Mouse (Mus musculus) neural tube, embryonic 12.5 days (tissue): ENCODE measurements around the gene 2310009B15Rik. TPM values are rescaled to one million over a fixed set of nuclear protein-coding genes. Genes with fewer than 3 reads are reported as not detected.

ENCODE experiments used
- ATAC-seq: fragments of 200-750 bp; cut with Nextera tagmentation; 2 replicates; pipeline ENCODE4 v1.8.0; 2017; ENCODE audit warnings: low read depth, mild to moderate bottlenecking, moderate TSS enrichment, moderate library complexity; ENCODE audit not compliant: low FRiP score
- H3K27ac ChIP-seq: fragments of 300-500 bp; sonication (generic); 2 replicates; pipeline ENCODE4 v1.5.1; 2016
- H3K27me3 ChIP-seq: fragments of 300-500 bp; sonication (generic); replicated peaks from 2 replicates; pipeline ENCODE4 v1.6.1; 2016; ENCODE audit warnings: mild to moderate bottlenecking
- H3K36me3 ChIP-seq: fragments of 300-500 bp; sonication (generic); 2 replicates; pipeline ENCODE4 v1.6.1; 2016; ENCODE audit warnings: mild to moderate bottlenecking
- H3K4me1 ChIP-seq: fragments of 300-500 bp; sonication (generic); 2 replicates; pipeline ENCODE4 v1.6.1; 2016
- H3K4me2 ChIP-seq: fragments of 300-500 bp; sonication (generic); replicated peaks from 2 replicates; pipeline ENCODE4 v1.6.1; 2016; ENCODE audit warnings: mild to moderate bottlenecking
- H3K4me3 ChIP-seq: fragments of 300-500 bp; sonication (generic); 2 replicates; pipeline ENCODE4 v1.5.1; 2016
- H3K9ac ChIP-seq: fragments of 300-500 bp; sonication (generic); 2 replicates; pipeline ENCODE4 v1.6.1; 2016; ENCODE audit warnings: mild to moderate bottlenecking
- H3K9me3 ChIP-seq: fragments of 300-500 bp; sonication (generic); 2 replicates; pipeline ENCODE4 v1.6.1; 2016; ENCODE audit warnings: mild to moderate bottlenecking
- WGBS: fragments of 180-500 bp; shearing (Covaris S2); methylation state at CpG from one replicate; pipeline ENCODE4 v1.1.7; 2016; 5-methylcytosine and 5-hydroxymethylcytosine counted together
- polyA plus RNA-seq: library from polyadenylated mRNA; unstranded; fragments of >200 nt; fragmentation: Nextera tagmentation; extraction: Ambion mirVana; gene quantifications from 2 replicates; pipeline ENCODE4 v1.2.1, GENCODE M21; 2016

The 2310009B15Rik gene
- polyA plus RNA-seq, 1 experiment from 2014 or later, result 37.3 TPM

- H3K27me3 ChIP-seq, result peaks cover 85% of the 10 kb centered on the region
- H3K36me3 ChIP-seq, result no peaks in the 10 kb centered on the region
- 4% methylated on average over 25 of the region's 25 CpGs for WGBS
- no peak overlapping the region; the same call in 1 of the 2 replicates for H3K9ac ChIP-seq
- H3K4me1 ChIP-seq, result peaks cover 34% of the 10 kb centered on the region
- H3K4me2 ChIP-seq, result peak overlapping the region; percentile 61
- H3K9me3 ChIP-seq, result no peaks in the 10 kb centered on the region
- H3K27ac ChIP-seq, result no peak overlapping the region
- no peak for ATAC-seq
- H3K4me3 ChIP-seq, result peak overlapping the region; percentile 34
These were observed 16.0 kb downstream of the 2310009B15Rik start for GRCm38 (mm10) chr1:138840440-138841305.

- Histone ChIP-seq H3K4me1 (peaks cover 34% of the 10 kb centered on the region), H3K27ac (no peak overlapping the region), H3K27me3 (peaks cover 83% of the 10 kb centered on the region), H3K4me3 (peak overlapping the region; percentile 11; the same call in 1 of the 2 replicates), H3K36me3 (no peaks in the 10 kb centered on the region), H3K4me2 (no peak overlapping the region), H3K9ac (no peak overlapping the region), H3K9me3 (no peaks in the 10 kb centered on the region)
- no peak for ATAC-seq
- WGBS, result 4% methylated on average over 16 of the region's 16 CpGs
These were observed 16.7 kb downstream of the 2310009B15Rik start for GRCm38 (mm10) chr1:138839809-138840430.

- H3K9me3 ChIP-seq, result no peaks in the 10 kb centered on the region
- no peak for ATAC-seq
- H3K4me1 ChIP-seq, result peaks cover 33% of the 10 kb centered on the region
- no peak overlapping the region for H3K9ac ChIP-seq
- 2% methylated on average over 2 of the region's 2 CpGs for WGBS
- no peak overlapping the region for H3K4me2 ChIP-seq
- H3K36me3 ChIP-seq, result no peaks in the 10 kb centered on the region
- peak overlapping the region; percentile 5; the same call in 1 of the 2 replicates for H3K4me3 ChIP-seq
- no peak overlapping the region for H3K27ac ChIP-seq
- H3K27me3 ChIP-seq, result peaks cover 82% of the 10 kb centered on the region
These were observed 17.4 kb downstream of the 2310009B15Rik start for GRCm38 (mm10) chr1:138839291-138839690.

- Histone ChIP-seq H3K9ac (no peak overlapping the region), H3K4me3 (peak overlapping the region; percentile 18; the same call in 1 of the 2 replicates), H3K9me3 (no peaks in the 10 kb centered on the region), H3K27me3 (peaks cover 82% of the 10 kb centered on the region), H3K4me2 (peak overlapping the region; percentile 44), H3K36me3 (no peaks in the 10 kb centered on the region), H3K27ac (no peak overlapping the region), H3K4me1 (peaks cover 22% of the 10 kb centered on the region)
- WGBS, result 9% methylated on average over 27 of the region's 27 CpGs
- ATAC-seq, result 0 out of 2 replicates have a peak, but pooled peaks have one; percentile 22
These were observed 18.6 kb downstream of the 2310009B15Rik start for GRCm38 (mm10) chr1:138837786-138838743.

DNA sequence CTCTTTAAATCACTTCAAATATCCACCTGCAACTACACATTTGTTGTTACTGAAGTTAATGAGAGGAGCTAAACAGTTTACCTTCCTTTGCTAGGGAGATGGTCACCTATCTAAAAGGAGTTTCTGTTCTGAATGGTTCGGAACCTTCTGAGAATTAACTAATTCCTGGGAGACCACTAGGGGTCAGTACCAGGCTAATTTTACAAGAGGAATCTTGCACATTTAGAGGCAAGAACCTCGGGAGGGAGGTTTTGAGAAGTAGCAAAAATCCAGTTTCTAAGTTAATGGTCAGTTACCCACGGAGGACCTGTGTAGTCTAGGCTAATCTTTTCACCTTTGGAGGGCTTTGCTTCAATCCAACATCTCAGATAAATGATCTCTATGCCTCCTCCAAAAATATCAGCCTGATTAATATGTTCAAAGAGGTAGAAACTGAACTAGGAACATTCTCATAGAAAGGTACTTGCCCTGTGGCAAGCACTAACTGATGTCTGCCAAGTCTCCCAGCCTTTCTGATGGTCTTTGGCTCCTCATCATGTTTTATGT is 21.2 kb downstream of the 2310009B15Rik start:
- Histone ChIP-seq H3K36me3 (no peaks in the 10 kb centered on the region), H3K27me3 (peaks cover 77% of the 10 kb centered on the region), H3K9ac (no peak overlapping the region), H3K4me3 (no peak overlapping the region), H3K4me2 (no peak overlapping the region), H3K9me3 (no peaks in the 10 kb centered on the region), H3K4me1 (0 out of 2 replicates have a peak, but pooled peaks cover 7% of the 10 kb centered on the region), H3K27ac (no peak overlapping the region)
- ATAC-seq, result no peak
- 2% methylated on average over 3 of the region's 3 CpGs for WGBS

DNA sequence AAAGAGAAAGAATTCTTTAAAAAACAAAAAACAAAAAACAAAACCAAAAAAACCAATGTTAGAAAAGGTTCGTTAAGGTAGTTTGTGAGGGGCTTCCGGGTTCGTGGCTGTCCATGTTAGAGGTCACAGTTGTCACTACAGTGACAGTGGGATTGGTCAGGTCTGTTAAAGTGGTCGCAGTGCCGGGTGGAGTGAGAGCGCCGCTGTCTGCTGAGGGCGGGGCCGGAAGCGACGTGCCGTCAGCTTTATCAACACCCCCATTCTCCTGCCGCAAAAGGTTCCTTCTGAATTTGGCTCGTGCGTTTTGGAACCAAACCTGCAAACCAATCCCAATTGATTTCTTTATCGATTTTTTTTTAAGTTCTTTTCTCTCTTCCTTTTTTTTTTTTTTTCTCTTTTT is 25.3 kb downstream of the 2310009B15Rik start:
- H3K27me3 ChIP-seq, result peaks cover 43% of the 10 kb centered on the region

DNA sequence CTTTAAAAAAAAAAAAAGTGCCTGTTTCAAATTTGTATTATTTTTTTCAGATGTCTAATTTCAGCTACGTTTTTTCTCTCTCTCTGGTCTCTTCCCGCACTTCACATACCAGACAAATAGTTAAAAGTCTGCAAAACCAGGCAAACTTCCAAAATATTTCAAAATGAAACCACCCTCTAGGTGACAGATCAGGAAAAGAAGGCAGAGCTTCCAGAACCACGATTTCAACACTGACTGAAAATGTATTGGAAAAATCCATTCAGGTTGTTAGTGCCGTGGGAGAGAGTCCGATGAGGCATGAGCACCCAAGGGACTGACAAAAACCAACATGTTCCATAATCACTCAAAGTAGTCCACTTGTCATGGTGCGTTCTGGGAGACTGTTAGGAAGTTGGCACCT is 29.8 kb downstream of the 2310009B15Rik start:
- Histone ChIP-seq H3K27ac (no peak overlapping the region), H3K4me3 (no peak overlapping the region), H3K4me1 (no peaks in the 10 kb centered on the region), H3K27me3 (peaks cover 1% of the 10 kb centered on the region), H3K9me3 (no peaks in the 10 kb centered on the region), H3K4me2 (no peak overlapping the region), H3K9ac (no peak overlapping the region), H3K36me3 (no peaks in the 10 kb centered on the region)
- no peak for ATAC-seq
- WGBS, result 75% methylated on average over 6 of the region's 6 CpGs

More for the DNA sequence above, 25.3 kb downstream of the 2310009B15Rik start:
- under 1% methylated on average over 16 of the region's 16 CpGs for WGBS
- H3K9ac ChIP-seq, result no peak overlapping the region
- H3K36me3 ChIP-seq, result no peaks in the 10 kb centered on the region
- H3K4me3 ChIP-seq, result no peak overlapping the region
- H3K9me3 ChIP-seq, result no peaks in the 10 kb centered on the region
- no peak overlapping the region for H3K27ac ChIP-seq
- no peak for ATAC-seq
- H3K4me1 ChIP-seq, result no peaks in the 10 kb centered on the region
- H3K4me2 ChIP-seq, result peak overlapping the region; percentile 54

DNA sequence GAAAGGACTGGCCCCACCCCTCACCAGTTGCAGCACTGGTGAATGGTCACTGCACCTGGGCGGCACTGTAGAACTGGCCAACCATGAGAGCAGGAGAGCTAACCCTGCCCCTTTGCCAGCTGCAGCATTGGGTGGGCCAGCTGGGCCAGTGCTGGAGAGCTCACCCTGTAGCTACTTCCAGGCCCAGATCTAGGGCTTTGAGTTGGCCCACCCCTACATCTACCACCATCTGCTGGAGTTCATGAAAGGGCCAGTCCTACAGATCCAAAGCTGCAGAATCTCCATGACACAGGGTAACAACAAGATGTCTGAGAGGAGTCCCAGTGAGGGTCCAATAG is 33.7 kb downstream of the 2310009B15Rik start:
- Histone ChIP-seq H3K4me1 (no peaks in the 10 kb centered on the region), H3K9ac (no peak overlapping the region), H3K4me3 (no peak overlapping the region), H3K27ac (no peak overlapping the region), H3K27me3 (no peaks in the 10 kb centered on the region), H3K9me3 (no peaks in the 10 kb centered on the region), H3K4me2 (no peak overlapping the region), H3K36me3 (no peaks in the 10 kb centered on the region)
- no peak for ATAC-seq
- 93% methylated on average over 1 of the region's 1 CpGs for WGBS

DNA sequence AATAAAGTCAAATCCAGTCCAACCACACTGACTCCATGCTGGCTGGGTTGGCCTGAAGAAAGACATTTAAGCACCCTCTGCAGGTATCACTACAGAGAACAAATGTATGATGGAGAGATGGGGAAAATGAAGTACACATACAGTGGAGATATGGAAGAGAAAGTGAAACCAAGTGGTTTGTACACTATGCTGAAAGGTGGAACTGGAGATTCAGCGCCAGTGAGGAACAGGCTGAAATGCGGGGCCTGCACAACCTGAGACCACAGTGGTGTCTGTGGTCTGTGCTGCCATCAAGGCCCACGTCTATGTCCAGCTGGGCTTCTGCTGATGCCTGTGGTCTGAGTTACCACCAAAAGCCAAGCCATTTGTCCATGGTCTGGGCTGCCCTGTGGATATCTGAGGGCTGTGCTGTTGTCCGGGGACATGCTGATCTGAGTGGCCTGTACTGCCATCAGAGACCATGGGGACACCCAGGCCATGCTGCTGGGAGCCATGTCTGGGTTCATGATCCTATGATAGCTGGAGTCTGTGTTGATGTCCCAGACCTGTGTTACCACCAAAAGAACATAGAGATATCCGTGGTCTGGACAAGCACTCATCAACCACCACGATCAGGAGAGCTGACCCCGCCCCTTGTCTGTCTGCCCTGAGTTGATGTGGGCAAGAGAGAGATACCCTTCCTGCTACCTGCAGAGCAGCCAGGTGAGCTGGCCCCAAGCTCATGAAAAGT is 34.2 kb downstream of the 2310009B15Rik start:
- no peak overlapping the region for H3K4me2 ChIP-seq
- H3K9ac ChIP-seq, result no peak overlapping the region
- ATAC-seq, result no peak
- WGBS, result 90% methylated on average over 7 of the region's 7 CpGs
- H3K4me3 ChIP-seq, result no peak overlapping the region
- H3K4me1 ChIP-seq, result no peaks in the 10 kb centered on the region
- no peak overlapping the region for H3K27ac ChIP-seq
- no peaks in the 10 kb centered on the region for H3K36me3 ChIP-seq
- H3K27me3 ChIP-seq, result no peaks in the 10 kb centered on the region
- no peaks in the 10 kb centered on the region for H3K9me3 ChIP-seq
